Mouse (Mus musculus) frontal cortex, adult (tissue): ENCODE results near the gene Emilin3.
A peak's percentile ranks its signal among the peaks of the same experiment; 100 is the strongest.

Experiments used
- ATAC-seq: cut with Nextera tagmentation; 2 replicates; pipeline ENCODE4 v1.9.2; 2017; ENCODE audit warnings: mild to moderate bottlenecking, moderate library complexity, mixed read lengths; ENCODE audit not compliant: low TSS enrichment

The Emilin3 gene

GRCm38 (mm10) chr2:160874231-160874877 lies 37.8 kb downstream of the Emilin3 start:
- no peak for ATAC-seq

- ATAC-seq, result peak; percentile 85
Measured at GRCm38 (mm10) chr2:160872890-160873382, 39.2 kb downstream of the Emilin3 start, which contains the start of gene Zhx3. Gene Zhx3 (minus strand): TSS chr2:160872998.

GRCm38 (mm10) chr2:160872395-160872794 lies 39.7 kb downstream of the Emilin3 start:
- ATAC-seq, result peak; percentile 83

- ATAC-seq, result no peak
Measured at GRCm38 (mm10) chr2:160871310-160871709, 40.8 kb downstream of the Emilin3 start.

GRCm38 (mm10) chr2:160869446-160869845 lies 42.7 kb downstream of the Emilin3 start:
- no peak for ATAC-seq

GRCm38 (mm10) chr2:160865266-160865665 lies 46.9 kb downstream of the Emilin3 start:
- ATAC-seq, result no peak

- no peak for ATAC-seq
Measured at GRCm38 (mm10) chr2:160864112-160864511, 48.0 kb downstream of the Emilin3 start.

GRCm38 (mm10) chr2:160860363-160860762 lies 51.8 kb downstream of the Emilin3 start:
- no peak for ATAC-seq
